Mouse (Mus musculus) ES-E14 (cell line): ENCODE results near the gene Ube2e2. TPM values are rescaled to one million over a fixed set of nuclear protein-coding genes. Genes with fewer than 3 reads are reported as not detected.

Experiments used
- DNase-seq: peaks from one replicate; pipeline ENCODE4 v3.0.0-alpha.2; 2013; ENCODE audit warnings: low read depth, low spot score
- H3K27ac ChIP-seq: 2 replicates; pipeline ENCODE4 v1.5.1; 2012; ENCODE audit warnings: low read depth, mild to moderate bottlenecking, low read length, moderate library complexity, mixed read lengths; ENCODE audit not compliant: poor library complexity, insufficient read depth, severe bottlenecking
- H3K36me3 ChIP-seq: 2 replicates; pipeline ENCODE4 v1.6.1; 2012; ENCODE audit warnings: mild to moderate bottlenecking, low read length, moderate library complexity, mixed read lengths; ENCODE audit not compliant: control insufficient read depth, poor library complexity, insufficient read depth, severe bottlenecking
- H3K4me1 ChIP-seq, 2 experiments: fragments of 150-350 bp in 1 of 2; sonication (generic) in 1 of 2; 2 replicates each; pipeline ENCODE4 v1.6.1; 2012; ENCODE audit warnings: low read length in 2 of 2, mild to moderate bottlenecking in 1 of 2, mixed read lengths in 1 of 2; ENCODE audit not compliant: control insufficient read depth in 2 of 2, insufficient read depth in 2 of 2, poor library complexity in 1 of 2
- H3K4me3 ChIP-seq, 2 experiments: fragments of 150-350 bp in 1 of 2; sonication (generic) in 1 of 2; 2 replicates each; pipeline ENCODE4 v1.5.1; 2012; ENCODE audit warnings: low read length in 2 of 2, low read depth in 1 of 2, mild to moderate bottlenecking in 1 of 2, mixed read lengths in 1 of 2; ENCODE audit not compliant: insufficient read depth in 1 of 2, poor library complexity in 1 of 2, severe bottlenecking in 1 of 2
- H3K9ac ChIP-seq: 2 replicates; pipeline ENCODE4 v1.6.1; 2012; ENCODE audit warnings: low read depth, mild to moderate bottlenecking, low read length, mixed read lengths; ENCODE audit not compliant: poor library complexity, insufficient read depth, severe bottlenecking
- H3K9me3 ChIP-seq: fragments of 150-350 bp; sonication (generic); 2 replicates; pipeline ENCODE4 v1.6.1; 2012; ENCODE audit warnings: low read depth, mild to moderate bottlenecking, low read length; ENCODE audit not compliant: control insufficient read depth, insufficient read depth
- CHD2 ChIP-seq: IDR thresholded peaks from 2 replicates; pipeline ENCODE4 v1.6.1; 2014; ENCODE audit warnings: mild to moderate bottlenecking, low read depth, low read length, inconsistent platforms
- HCFC1 ChIP-seq: IDR thresholded peaks from 2 replicates; pipeline ENCODE4 v1.6.1; 2012; ENCODE audit warnings: low read length, inconsistent platforms, borderline replicate concordance; ENCODE audit not compliant: insufficient read depth
- MAFK ChIP-seq: IDR thresholded peaks from 2 replicates; pipeline ENCODE4 v1.6.1; 2014; ENCODE audit warnings: mild to moderate bottlenecking, low read depth, low read length, inconsistent platforms; ENCODE audit not compliant: insufficient read depth
- ZC3H11A ChIP-seq: IDR thresholded peaks from 2 replicates; pipeline ENCODE4 v1.6.1; 2012; ENCODE audit warnings: low read depth, mild to moderate bottlenecking, inconsistent platforms, low read length, borderline replicate concordance
- ZNF384 ChIP-seq: IDR thresholded peaks from 2 replicates; pipeline ENCODE4 v1.6.1; 2012; ENCODE audit warnings: low read depth, low read length, inconsistent platforms
- in situ Hi-C, 2 experiments: fragments of 600-800 bp; cut with MboI; formaldehyde crosslinking; loops; one replicate each; pipeline ENCODE4 v1.15.1; 2025; ENCODE audit warnings: low sequenced_read_pairs in 2 of 2, inconsistent platforms in 1 of 2; ENCODE audit not compliant: unreplicated experiment in 2 of 2
- total RNA-seq: library from RNA; depleted of rRNA; stranded (reverse); fragments of 300-350 nt; gene quantifications from 2 replicates; pipeline ENCODE4 v1.2.3, GENCODE M21; 2012

Gene Ube2e2
- total RNA-seq, 1 experiment: 8.1 TPM

DNA sequence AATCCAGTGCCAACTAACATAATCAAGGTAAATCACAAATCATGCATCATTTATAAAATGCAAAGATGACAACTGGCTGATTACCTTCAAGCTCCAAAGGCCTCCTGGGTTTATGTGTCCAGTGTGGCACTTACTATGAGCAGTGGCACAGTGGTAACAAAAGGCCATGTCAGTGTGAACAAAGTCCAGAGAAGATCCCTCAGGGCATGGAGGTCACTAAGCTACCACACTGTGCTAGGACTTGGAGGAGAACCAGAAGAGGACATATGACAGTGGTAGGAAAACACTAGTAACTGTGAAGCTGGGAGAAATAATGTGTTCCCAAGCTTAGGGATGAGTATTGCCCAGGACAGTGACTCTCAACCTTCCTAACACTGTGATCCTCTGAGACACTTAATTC, 97.2 kb downstream of the Ube2e2 start:
- Histone ChIP-seq H3K36me3 (no peaks in the 10 kb centered on the region), H3K4me3 (no peak overlapping the region), H3K4me1 (no peaks in the 10 kb centered on the region), H3K9me3 (no peaks in the 10 kb centered on the region), H3K27ac (no peak overlapping the region), H3K9ac (no peak overlapping the region)
- in situ Hi-C loops: no loop called here
- no peak for TF ChIP-seq CHD2
- TF ChIP-seq ZC3H11A: no peak
- TF ChIP-seq ZNF384: no peak
- no peak for TF ChIP-seq MAFK
- no peak for TF ChIP-seq HCFC1
- no peak for DNase-seq

DNA sequence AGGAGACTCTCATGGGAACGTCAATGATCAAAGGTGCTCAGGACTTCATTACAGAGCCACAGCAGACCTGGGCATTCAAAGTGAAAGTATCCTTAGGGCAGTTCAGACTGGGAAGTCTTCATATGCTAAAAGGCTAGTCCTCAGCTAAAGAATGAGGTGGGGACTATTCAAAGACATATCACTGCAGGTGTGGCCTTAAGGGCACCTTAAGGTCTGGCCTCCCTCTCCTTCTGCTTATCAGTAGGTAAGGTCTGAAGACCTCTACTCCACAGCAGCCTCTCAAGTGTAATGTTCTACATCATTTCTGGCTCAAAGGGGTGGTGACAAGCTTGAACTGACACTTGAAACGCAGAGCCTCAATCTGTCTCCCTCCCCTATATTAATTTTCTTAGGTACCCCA, 98.3 kb downstream of the Ube2e2 start:
- DNase-seq: no peak
- Histone ChIP-seq H3K36me3 (no peaks in the 10 kb centered on the region), H3K9ac (no peak overlapping the region), H3K27ac (no peak overlapping the region), H3K4me3 (no peak overlapping the region), H3K9me3 (no peaks in the 10 kb centered on the region), H3K4me1 (no peaks in the 10 kb centered on the region)
- TF ChIP-seq ZC3H11A: no peak
- in situ Hi-C loops: no loop called here

DNA sequence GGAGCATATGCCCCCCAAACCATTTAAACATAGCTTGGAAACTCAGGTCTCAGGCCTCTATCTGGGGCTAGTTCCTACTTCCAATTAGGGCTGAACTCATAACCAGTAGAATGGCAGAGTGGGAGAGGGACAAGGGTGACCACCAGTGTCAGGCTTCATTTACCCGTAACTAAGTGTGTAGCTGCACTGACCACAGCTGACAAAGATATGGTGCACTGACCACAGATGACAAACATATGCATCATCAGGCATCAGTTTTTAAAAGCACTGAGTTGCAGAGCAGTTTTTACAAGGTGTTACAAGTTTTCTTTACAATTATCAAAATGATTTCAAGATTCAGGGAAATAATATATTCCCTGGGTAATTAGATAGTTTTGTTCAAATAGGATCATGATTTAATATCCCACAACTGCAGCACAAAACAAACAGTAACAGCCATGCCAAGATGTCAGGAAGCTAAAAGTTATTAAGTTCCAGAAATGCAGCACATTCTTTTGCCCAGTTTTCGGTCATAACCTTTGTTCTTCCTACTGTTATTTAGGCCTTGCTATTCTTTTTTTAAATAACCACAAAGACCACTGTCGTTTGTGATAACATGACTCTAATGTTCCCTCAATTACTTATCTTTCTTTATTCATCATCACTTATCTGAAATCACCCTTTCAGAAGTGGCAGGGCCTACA, 114.9 kb downstream of the Ube2e2 start:
- DNase-seq: no peak
- Histone ChIP-seq H3K9ac (no peak overlapping the region), H3K4me1 (no peaks in the 10 kb centered on the region), H3K4me3 (no peak overlapping the region), H3K36me3 (no peaks in the 10 kb centered on the region), H3K27ac (no peak overlapping the region), H3K9me3 (no peaks in the 10 kb centered on the region)
- TF ChIP-seq MAFK: no peak
- TF ChIP-seq HCFC1: no peak
- in situ Hi-C loops: no loop called here

DNA sequence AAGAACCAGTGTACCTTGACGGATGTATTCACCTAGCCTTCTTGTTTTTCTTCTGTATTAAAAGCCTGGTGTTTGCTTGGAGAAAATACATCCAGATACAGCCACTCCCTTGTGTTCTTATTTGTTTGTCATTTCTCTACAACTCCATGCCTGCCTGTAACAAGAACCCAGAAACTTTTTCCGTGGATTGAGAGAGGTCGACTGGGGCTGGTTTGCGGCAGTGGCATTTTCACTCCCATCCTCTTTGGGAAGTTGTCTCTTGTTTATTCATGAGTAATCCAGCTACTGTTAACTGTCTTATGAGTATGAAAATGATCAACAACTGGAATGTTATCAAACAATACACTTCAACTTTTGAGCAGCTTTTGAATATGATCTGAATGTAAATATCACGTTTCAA, 115.8 kb downstream of the Ube2e2 start:
- DNase-seq: no peak
- no peak overlapping the region for H3K27ac ChIP-seq
- no peaks in the 10 kb centered on the region for H3K36me3 ChIP-seq
- in situ Hi-C loops: no loop called here
- no peak overlapping the region for H3K4me3 ChIP-seq
- no peak overlapping the region for H3K9ac ChIP-seq
- H3K9me3 ChIP-seq: no peaks in the 10 kb centered on the region
- no peaks in the 10 kb centered on the region for H3K4me1 ChIP-seq
- no peak for TF ChIP-seq MAFK
- no peak for TF ChIP-seq HCFC1
- TF ChIP-seq CHD2: no peak
- TF ChIP-seq ZC3H11A: no peak
- no peak for TF ChIP-seq ZNF384

DNA sequence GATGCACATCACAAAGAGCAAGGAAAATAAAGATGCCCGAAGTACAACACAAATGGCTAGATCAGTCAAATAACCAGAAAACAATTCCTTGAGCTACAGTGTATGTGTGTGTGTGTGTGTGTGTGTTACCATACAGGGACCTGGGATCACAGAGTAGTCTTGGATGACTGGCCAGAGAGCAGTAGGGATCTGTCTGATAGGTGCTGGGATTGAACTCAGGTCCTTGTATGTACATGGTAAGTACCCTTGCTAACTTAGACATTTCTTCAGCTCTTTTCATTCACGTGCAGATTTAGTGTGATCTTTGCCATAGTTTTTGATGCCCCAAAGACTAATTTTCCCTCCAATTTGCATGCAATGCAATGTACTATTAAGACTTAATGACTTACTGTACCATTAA, 117.9 kb downstream of the Ube2e2 start:
- no peak overlapping the region for H3K4me3 ChIP-seq
- DNase-seq: no peak
- in situ Hi-C loops: no loop called here

More for the DNA sequence above, 117.9 kb downstream of the Ube2e2 start:
- no peaks in the 10 kb centered on the region for H3K36me3 ChIP-seq
- TF ChIP-seq ZNF384 (no peak), ZC3H11A (no peak), MAFK (no peak), CHD2 (no peak), HCFC1 (no peak)
- H3K9me3 ChIP-seq: no peaks in the 10 kb centered on the region
- no peak overlapping the region for H3K9ac ChIP-seq
- no peak overlapping the region for H3K27ac ChIP-seq
- no peaks in the 10 kb centered on the region for H3K4me1 ChIP-seq
